Mouse (Mus musculus) lung, adult 2 months (tissue): ENCODE measurements at regions not wholly inside any gene's neighbourhood (a gene's known extent, or its start where the extent isn't known, plus 50 kb on each side); places are given as distances from the start of the nearest gene placed in this dataset.

Source experiments
- CTCF ChIP-seq: fragments of 200-500 bp; IDR thresholded peaks from 2 replicates; pipeline ENCODE4 v1.5.1; 2011; ENCODE audit warnings: mild to moderate bottlenecking, low read length, control low read depth; ENCODE audit not compliant: insufficient read depth
- POLR2A ChIP-seq: fragments of 200-500 bp; IDR thresholded peaks from 2 replicates; pipeline ENCODE4 v1.6.1; 2011; ENCODE audit warnings: low read depth, mild to moderate bottlenecking, control low read depth, low read length, borderline replicate concordance; ENCODE audit errors: extremely low read depth

DNA sequence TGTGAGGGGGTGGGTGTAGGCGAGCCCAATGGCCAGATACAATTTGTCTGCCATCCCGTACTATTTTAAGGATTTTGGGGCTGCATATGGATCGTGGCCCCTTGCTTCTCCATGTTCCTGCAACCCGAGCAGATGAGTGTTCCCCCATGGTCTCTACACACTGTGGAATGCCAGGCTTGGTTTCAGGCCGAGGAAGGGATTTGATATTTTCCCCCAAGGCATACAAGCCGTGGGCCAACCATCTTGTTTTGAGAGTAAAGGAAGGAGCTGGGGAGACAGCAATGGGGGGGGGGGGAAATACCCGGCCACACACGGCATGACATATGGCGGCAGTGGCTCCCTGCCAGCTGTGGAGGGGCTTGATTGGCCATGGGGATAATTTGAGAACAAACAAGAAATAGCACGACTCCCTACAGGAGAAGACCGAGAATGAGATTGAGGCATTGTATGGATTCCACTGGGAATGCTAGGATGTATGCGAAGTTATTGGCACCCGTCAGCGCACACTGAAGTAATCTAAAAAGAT is 120.3 kb downstream of the Drd1 start:
- TF ChIP-seq POLR2A (no peak), CTCF (no peak)
